Mouse (Mus musculus) kidney, postnatal 10 days (tissue): ENCODE measurements around the gene Ggt5.
"Not testable (repeated sequence)": the region's sequence is repeated elsewhere in the genome, so short reads cannot be mapped to it uniquely, and the experiment has no call there.

ENCODE experiments used
- DNase-seq: peaks from one replicate; pipeline ENCODE4 v3.0.0; 2021; ENCODE audit warnings: mixed read lengths

The Ggt5 gene

DNA sequence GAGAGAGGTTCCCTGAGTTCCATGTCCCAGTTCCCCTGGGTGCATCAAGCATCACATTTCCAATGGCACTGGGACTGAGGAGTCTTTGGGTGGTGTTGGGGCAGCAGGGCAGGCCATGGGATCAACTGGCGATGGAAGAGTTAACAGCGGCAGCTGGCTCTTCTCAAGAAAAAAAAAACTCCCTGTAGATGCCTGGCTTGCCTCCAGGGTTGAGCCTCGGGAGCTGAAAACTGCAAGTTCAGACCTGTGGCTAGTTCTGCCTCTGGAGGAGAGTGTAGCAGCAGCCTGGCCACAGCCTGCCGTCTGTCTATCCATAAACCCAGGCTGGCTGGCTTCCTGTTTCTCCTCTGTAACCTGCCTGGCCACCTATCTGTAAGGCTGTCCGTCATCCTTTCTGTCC lies at the start of gene Ggt5:
Gene Ggt5 (plus strand): TSS at position 212 of the 400 bp plus-strand sequence.
- DNase-seq = peak; percentile 84

DNA sequence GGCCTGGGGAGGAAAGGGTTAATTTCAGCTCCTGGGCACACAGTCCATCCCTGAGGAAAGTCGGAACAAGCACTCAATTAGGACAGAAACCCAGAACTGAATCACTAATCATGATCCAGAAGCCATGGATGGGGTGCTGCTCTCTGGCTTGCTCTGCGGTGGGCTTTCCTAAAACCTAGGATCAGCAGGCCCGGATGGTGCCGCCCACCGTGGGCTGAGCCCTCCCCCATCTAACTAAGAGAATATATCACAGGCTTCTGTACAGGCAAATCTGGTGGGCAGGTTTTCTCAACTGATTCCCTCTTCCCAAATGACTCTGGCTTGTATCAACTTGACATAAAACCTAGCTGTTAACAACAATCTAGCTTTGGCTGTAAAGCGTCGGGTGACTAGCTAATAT lies 41.2 kb upstream of the Ggt5 start:
- no peak for DNase-seq

DNA sequence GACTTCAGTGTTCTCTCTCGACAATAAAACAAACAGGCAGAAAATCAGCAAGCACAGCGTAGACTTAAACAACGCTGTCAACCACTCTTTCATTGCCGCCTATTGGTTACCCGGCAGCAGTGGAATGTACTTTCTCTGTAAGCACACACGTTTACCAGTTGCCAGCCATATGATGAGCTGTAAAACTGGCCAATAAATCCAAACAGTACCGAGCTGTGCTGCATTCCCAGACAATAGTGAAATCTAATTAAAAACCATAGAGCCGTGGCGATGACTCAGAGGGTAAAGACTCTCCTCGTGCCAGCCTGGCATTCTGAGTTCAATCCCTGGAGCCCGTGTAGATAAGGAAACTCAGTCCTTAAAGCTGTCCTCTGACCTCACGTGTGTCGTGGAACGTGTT lies 40.7 kb upstream of the Ggt5 start:
- no peak for DNase-seq

DNA sequence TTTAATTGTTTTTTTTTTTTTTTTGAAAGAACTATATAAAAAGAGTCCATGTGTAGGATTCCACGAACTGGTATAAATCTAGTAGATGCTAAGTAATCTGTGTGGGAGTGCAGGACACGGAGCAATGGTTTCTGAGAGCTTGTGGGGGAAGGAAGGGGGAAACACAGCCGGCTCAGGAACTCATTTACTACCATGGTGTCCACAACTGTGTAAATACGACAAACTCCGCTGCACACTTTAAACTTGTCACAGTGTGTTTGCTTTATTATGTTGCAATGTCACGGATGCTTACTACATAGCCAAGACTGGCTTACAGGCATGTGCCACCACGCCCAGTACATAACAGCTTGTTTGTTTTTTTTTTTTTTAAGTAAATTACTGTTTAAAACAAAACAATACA lies 39.3 kb upstream of the Ggt5 start:
- DNase-seq = no peak

DNA sequence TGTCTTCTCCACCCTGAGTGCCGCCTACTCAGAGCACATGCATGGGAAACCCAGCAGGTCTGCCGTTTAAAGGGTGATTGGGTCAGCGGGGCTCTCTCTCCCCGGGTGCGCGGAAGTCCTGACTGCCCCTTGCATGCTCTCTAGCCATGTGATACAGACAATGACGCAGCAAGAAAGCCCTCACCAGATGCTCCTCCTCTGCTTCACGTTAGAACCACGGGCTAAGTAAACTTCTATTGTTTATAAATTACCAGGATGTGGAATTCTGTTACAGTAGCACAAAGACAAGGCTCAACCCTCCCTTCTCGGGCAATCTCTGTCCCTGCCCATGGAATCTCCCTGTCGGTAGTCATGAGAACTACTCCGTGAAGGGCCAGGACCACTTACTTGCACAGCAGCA lies 38.0 kb upstream of the Ggt5 start:
- DNase-seq = no peak

DNA sequence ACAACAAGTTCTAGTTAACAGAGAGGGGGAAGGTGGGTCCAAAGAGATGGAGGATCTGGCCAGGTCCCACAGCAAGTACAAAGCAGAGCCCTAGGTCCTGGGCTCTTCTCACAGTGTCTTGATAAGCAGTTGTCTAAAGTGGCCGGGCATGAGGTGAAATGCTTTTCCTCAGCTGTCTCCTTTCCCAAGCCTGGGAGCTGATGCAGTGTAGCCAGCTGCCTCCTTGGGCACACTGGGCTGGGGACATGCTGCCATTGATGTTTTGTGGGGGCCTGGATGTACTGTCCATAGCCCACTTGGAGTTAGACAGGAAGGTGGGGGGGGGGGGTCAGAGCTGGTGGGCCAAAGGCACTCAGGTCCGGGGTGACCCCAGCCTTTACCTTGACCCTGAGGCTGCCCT lies 37.0 kb upstream of the Ggt5 start:
- DNase-seq = no peak

DNA sequence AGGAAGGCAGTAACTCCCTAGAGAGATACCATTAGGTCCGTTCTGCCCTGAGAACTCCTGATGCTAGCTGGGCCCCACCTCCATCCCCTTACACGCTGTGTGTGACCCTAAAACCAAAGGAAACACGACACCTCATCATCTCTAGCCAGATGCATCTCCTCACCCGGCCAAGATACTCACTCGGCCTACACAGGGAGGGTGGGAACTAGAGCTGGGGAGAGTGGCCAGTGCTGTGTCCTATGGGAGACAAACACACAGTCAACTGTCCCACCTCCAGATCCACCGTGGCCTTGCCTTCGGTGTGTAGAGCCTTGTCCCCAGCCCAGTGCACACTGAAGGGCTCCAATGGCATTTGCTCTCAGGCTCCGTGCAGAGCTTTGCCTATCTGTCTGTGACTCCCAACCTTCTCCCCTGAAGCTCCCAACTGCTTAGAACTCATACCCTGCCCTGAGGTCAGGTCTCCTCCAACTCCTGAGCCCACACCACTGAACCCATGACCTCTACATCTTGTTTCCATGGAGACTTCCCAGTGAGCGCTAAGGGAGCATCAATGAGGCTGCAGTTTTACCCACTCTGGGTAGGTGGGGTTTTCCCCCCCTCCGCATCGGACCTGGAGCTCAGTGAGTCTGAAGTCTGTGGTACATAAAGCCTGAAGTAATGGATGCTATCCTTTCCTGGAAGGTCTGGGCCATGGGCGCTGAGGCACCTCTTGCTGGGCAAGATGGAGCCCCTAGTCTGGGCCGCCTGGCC lies 36.3 kb upstream of the Ggt5 start:
- no peak for DNase-seq

DNA sequence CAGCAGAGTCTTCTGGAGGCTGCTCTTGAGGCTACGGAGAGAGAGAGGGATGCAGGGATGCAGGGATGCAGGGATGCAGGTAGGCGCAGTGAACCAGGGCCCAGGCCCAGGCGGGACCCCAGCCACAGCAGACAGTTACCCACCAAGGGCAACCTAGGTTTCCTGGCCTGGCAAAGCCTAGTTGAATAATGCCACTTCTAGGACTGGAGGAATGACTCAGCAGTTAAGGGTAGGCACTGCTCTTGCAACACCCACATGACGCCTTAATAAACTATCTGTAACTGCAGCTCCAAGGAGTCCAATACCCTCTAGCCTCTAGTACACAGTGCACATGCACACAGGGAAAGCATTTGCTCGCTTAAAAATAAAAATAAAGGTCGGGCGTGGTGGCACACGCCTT lies 35.0 kb upstream of the Ggt5 start:
- DNase-seq = no peak

DNA sequence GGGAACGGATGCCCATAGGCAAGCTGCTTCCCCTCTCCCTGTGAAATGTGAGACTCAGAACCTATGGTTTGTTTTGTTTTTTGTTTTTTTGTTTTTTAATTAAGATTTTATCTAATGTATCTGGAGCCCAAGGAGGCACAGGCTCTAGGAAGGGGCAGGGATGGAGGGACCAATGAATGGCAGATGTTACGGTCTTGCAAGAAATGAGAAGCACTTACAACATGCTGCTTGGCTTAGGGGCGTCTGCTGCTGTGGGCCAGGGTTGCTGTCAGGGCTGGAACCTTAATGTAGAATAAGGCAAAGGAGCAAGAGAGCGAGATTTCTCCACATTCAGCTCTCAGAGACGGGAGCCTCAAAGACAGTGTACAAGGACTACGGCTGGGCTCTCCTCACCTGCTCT lies 33.6 kb upstream of the Ggt5 start:
- DNase-seq = no peak

DNA sequence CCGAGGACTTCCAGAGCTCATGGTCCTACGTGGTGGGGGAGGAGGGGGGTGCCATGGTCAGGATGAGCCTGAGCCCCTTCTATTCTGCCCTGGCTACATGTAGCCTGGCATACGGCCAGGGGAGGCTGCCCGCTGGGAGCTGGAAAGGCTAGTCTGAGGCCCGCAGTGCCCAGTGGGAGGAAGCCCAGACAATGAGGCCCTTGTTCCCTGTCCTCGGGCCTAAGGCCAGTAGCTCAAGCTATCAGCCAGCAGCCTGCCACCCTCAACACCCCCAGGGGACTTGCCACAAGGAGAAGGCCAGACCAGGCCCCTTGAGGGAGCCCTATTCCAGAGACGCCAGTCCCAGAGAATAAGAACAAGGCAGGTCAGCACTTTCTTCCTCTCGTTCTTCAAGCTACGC lies 33.1 kb upstream of the Ggt5 start:
- DNase-seq = peak; percentile 46

DNA sequence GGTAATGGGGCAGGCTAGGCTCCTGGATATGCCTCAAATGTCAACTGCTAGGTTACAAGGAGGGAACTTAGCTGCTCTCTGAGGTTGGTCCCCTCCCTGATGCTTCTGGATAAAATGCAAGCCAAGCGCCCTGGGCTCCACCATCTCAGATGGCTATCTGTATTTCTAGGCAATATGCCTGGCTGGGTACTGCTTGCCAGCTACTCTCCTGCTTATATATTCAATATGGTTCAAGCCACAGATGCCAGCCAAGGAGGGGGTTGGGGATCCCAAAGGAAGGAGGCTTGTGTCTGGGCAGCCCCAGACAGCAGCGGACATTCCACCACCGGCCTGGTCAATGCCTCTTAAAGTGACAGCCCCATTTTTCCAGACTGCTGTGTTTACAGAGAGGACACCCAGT lies 30.6 kb upstream of the Ggt5 start:
- DNase-seq = no peak

DNA sequence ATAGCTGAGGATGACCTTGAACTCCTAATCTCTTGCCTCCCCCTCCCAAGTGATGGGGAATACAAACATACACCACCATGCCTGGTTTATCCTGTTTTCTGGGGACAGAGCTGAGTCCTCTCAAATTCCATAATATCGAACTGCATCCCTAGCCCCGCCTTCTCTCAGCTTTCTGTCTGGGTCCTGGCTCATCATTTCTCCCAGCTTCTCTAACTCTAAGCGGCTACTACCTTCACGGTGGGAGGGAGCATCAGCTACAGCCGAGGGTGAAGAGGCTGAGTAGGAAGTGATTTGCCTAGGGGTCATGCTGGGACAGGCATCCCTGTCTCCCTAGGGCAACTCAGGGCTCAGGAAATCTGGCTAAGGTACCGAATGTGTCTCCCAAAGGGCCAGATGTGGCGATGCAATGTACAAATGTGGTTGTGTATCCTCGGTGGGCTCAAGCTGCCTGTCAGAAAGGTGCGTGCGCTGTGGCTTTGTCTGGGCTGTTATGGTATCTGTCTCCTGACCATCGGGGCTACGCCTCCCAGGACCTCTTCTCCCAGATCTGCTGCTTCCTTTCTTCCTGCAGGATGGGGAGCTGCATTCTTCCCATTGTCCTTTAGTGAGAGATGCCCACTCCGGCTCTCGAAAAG lies 30.0 kb upstream of the Ggt5 start:
- DNase-seq = no peak

DNA sequence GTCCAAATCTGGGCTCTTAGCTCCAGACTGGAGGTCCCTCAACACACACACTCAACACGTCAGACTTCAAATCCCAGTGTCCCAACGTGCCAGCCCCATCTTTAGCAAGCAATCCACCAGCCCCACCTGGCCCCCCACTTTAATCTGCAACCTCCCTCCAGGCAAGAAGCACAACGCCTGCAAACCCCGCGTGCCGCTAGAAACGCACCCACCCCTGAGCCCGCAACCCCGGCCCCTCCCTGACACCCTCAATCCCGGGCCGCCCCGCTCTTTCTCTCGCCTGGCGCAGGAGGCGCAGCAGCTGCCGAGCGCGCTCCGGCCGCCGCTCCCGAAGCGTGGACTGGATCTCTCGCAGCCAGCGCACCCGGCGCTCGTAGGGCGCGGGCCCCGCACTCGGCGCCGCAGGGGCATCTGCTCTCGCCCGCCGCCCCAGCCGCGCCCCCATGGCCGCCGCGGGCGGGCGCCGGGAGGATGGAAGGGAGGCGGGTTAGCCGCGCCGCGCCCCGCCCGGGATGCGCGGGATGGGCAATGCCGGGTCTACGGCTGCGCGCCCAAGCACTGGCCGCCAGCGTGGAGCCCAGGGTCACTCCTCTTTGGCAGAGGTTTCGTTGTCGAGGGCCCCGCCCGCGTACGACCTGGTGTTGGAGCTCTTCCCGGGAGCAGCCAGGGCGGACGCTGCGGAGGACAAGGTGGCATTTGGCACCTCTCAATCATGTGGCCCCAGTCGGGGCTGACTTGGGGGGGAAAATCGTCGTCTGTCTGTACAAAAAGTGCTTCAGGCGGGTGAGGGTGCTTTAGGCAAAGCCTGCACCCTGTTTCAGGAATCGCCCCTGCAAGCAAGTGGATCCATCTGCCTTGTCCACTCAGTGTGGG lies 29.2 kb upstream of the Ggt5 start, which contains the start of gene Lrrc75b:
Gene Lrrc75b (minus strand): TSS at position 655 of the 873 bp plus-strand sequence.
- peak; percentile 63 for DNase-seq

DNA sequence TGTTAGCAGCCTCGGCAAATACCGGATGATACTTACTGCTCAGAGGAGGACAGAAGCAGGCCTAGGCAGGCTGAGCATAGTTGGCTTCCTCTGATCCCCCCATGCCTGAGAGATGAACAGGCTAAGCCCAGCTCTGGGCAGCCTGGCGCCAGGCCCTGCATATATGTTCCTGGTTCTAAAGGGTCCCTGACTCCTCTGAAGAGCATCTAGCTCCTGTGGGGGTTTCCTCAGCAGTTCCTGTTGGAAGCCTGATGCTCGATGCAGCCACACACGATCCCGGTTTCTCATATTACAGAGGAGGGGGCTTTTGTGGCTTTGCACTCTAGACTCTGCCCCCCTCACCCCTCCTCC lies 28.6 kb upstream of the Ggt5 start:
- no peak for DNase-seq

DNA sequence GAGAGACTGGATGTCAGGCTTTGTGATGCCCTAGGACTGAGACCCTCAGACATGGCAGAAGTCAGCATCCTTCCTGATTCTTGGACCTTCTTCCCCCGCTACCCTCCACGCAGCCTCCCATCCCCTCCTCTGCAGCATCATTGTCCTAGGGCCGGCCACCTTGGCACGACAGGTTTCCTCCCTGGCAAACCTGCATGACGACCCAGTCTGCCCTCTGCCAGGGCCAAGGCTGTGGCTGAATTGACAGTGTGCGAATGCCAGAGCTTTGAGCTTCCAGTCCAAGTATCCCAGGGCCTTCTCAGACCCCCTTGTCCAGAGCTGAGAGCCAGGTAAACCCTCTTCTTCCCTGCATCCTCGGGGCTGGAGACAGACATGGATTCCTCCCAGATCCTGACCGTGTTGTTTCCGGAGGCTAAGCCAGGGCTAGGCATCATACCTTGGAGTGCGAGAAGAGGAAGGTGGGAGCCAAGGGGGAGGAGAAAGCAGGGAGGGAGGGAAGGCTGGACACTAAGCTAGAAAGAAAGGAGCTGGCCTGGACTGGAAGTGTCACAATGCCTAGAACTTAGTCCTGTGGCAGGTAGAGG lies 28.0 kb upstream of the Ggt5 start, which contains the start of gene Ggt1:
Gene Ggt1 (plus strand): TSS at position 534 of the 584 bp plus-strand sequence.
- no peak for DNase-seq

DNA sequence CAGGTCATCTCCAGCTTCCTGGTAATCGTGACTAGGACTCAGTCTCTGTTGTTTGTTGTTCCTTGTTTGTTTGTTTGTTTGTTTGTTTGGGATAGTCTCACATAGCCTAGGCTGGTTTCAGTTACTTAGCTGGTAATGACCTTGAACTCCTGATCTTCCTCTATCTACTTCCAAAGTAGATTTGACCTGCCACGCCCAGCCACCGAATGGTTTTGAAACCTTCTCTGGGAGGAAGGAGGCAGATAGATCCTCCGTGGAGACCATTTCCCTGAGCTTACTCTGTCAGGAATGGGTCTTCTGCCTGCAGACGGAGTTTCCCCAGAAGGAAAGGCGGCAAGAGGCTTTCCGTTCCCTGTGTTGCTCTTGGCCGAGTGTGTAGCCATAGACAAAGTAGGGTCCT lies 26.5 kb upstream of the Ggt5 start:
- no peak for DNase-seq

DNA sequence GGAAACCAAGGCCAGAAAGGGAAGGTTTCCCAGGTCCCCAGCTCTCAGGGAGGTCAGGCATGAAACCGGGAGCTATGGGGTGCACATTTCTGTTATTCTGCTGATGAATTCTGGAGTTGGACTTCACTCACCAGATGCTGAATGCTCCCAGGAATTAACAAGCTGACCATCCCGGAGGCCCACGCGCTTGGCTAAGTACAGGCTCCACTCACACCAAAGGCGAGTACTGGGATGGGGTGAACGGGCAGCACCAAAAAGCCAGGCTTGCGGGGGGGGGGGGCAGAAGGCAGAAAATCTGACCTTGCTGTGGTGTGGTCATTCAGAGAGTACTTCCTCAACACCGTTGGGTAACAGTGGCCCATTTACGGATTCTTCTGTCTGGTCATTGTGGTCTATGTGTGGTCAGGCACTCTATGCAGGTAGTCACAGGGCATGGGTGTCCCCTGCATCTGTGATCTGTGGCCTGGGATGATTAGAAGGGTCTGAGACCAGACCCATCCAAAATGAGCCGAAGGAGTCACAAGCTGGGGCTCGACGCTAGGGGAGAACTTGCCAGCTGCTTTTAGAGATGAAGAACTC lies 24.4 kb upstream of the Ggt5 start:
- peak; percentile 16 for DNase-seq

DNA sequence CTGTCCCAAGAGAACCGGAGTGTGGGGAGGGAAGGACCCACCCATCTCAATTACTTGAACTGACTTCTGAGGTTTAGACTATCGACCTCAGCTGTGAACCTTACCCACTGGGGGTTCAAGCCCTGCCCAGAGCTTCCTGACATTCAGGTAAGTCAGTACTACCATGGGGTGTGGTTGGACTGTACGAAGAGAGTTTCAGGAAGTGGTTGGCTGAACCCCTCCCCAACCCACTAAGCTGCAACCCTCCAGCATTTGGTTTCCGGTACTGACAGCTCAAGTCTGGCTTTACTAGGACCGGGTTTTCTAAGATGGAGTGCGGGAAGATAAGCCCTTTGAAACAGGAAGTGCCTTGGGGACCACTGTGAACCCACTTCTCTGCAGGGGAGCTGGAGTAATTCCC lies 23.7 kb upstream of the Ggt5 start:
- no peak for DNase-seq

DNA sequence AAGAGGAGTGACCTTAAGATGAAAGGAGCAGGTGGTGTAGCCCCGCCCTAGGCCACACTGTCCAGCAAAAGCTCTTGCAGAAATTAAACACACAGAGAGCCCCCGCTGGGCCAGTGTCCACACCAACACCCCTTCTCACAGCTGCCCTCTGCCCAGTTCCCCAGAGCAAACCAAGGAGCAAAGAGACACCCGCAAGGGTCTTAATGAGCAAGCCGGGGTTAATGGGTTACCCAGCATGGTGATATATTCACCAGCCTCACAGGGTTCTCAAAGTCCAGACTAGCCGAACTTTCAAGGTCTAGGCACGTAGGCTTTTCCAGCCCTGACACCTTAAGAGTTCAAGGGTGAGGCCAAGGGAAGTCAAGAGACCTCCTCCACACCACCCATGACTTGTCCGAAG lies 23.2 kb upstream of the Ggt5 start:
- peak; percentile 81 for DNase-seq

DNA sequence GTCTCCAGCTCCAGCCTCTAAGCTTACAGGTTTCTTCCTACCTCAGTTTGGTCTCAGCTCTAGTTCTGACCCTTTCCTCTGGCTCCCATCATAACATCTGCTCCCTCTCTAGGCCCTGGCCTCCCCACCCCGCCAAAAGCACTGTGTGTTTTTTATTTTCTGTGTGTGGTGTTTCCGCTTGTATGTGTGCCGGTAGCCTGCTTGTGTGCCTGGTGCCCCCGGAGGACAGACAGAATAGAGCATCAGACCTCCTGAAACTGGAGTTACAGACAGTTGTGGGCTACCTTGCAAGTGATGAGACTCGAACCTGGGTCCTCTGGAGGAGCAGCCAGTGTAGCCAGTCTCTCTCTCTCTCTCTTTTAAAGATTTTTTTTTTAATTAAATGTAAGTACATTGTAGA lies 22.8 kb upstream of the Ggt5 start:
- no peak for DNase-seq

DNA sequence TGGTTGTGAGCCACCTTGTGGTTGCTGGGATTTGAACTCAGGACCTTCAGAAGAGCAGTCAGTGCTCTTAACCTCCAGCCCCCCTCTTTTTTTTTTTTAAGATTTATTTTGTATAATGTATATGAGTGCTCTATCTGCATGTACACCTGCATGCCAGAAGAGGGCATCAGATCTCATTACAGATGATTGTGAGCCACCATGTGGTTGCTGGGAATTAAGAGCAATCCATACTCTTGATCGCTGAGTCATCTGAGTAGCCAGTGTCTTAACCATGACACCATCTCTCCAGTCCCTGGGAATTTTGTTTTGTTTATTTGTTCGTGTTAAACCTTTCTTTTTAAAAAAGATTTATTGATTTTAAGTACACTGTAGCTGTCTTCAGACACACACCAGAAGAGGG lies 22.4 kb upstream of the Ggt5 start:
- DNase-seq = not testable (repeated sequence)

DNA sequence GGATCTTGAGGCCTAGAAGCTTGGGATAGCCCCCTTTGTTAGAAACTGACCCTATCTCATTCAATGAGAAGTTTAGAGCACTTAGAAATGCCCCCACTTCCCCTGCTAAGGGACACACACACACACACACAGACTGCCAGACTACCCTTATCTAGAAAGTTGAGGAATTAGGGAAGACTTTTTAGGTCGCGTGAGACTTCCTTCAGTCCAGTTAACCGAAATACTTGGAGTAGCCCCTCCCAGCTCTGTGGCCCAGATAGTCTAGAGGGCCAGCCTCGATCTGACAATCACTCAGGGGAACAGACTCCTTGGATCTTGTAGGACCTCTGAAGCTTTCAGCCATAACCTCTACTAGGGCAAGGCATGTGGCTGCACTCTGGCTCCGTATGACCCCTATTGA lies 21.1 kb upstream of the Ggt5 start:
- peak; percentile 15 for DNase-seq

DNA sequence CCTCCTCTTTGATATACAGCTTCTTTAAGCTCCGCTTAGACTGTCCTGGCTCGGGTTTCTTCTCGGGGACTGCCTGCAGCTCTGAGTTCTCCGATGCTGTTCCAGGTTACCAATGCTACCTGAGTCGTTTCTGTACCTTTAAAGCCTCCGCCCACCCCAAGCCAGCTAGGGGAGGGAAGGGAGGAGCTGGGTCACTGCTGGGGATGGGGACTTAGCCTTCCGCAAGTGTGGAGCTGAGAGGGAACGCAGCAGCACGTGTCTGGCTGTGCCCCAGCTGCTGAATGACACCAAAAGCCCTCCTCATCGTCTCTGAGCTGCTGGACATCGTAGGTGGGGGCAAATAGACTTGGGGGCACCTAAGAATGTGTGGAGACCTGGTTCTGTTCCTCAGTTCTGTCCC lies 20.7 kb upstream of the Ggt5 start:
- peak; percentile 63 for DNase-seq
